Mouse (Mus musculus): ENCODE measurements around the gene Pfn1. TPM values are rescaled to one million over a fixed set of nuclear protein-coding genes. Genes with fewer than 3 reads are reported as not detected.
A peak's percentile ranks its signal among the peaks of the same experiment; 100 is the strongest.

The Pfn1 gene
- polyA plus RNA-seq (2012; ENCODE audit: insufficient read depth, low replicate concordance), result 9,580 and 14,702 TPM in 2 replicates

- H3K27me3 ChIP-seq (replicated peaks), result no peaks in the 10 kb centered on the region
- peak within 1 kb of the TSS; percentile 100 for H3K4me3 ChIP-seq (replicated peaks)
- peaks cover 48% of the 10 kb centered on the region for H3K36me3 ChIP-seq (replicated peaks; ENCODE audit: low read length)
- TF ChIP-seq GATA1 (IDR thresholded peaks at IDR 0.05; ENCODE audit: borderline replicate concordance, low read length) (no peak), FLI1 (IDR thresholded peaks at IDR 0.05; ENCODE audit: low read length) (no peak)
- H3K9me3 ChIP-seq, result no peaks in the 10 kb centered on the region
- H3K4me1 ChIP-seq, result peaks cover 78% of the 10 kb centered on the region
Observed at GRCm38 (mm10) chr11:70654198-70654922, at the start of gene Pfn1. TSS of gene Pfn1 (minus strand) at chr11:70654644.

- peaks cover 40% of the 10 kb centered on the region for H3K36me3 ChIP-seq (replicated peaks; ENCODE audit: low read length)
- H3K27me3 ChIP-seq (replicated peaks), result peaks cover 66% of the 10 kb centered on the region
- TF ChIP-seq FLI1 (IDR thresholded peaks at IDR 0.05; ENCODE audit: low read length), result no peak
- TF ChIP-seq GATA1 (IDR thresholded peaks at IDR 0.05; ENCODE audit: borderline replicate concordance, low read length), result no peak
- peaks cover 28% of the 10 kb centered on the region for H3K4me1 ChIP-seq
- no peak overlapping the region for H3K4me3 ChIP-seq (replicated peaks)
- H3K9me3 ChIP-seq, result no peaks in the 10 kb centered on the region
Observed at GRCm38 (mm10) chr11:70702781-70703180, 48.3 kb upstream of the Pfn1 start.

GRCm38 (mm10) chr11:70701984-70702733, 47.7 kb upstream of the Pfn1 start:
- H3K36me3 ChIP-seq (replicated peaks; ENCODE audit: low read length), result peaks cover 37% of the 10 kb centered on the region
- H3K4me1 ChIP-seq, result peaks cover 28% of the 10 kb centered on the region
- H3K27me3 ChIP-seq (replicated peaks), result peaks cover 63% of the 10 kb centered on the region
- no peak overlapping the region for H3K4me3 ChIP-seq (replicated peaks)
- H3K9me3 ChIP-seq, result no peaks in the 10 kb centered on the region
- TF ChIP-seq GATA1 (IDR thresholded peaks at IDR 0.05; ENCODE audit: borderline replicate concordance, low read length), result no peak
- no peak for TF ChIP-seq FLI1 (IDR thresholded peaks at IDR 0.05; ENCODE audit: low read length)

- Histone ChIP-seq H3K36me3 (replicated peaks; ENCODE audit: low read length) (peaks cover 30% of the 10 kb centered on the region), H3K9me3 (no peaks in the 10 kb centered on the region), H3K4me3 (replicated peaks) (peak overlapping the region; percentile 95), H3K27me3 (replicated peaks) (peaks cover 57% of the 10 kb centered on the region), H3K4me1 (peaks cover 28% of the 10 kb centered on the region)
- no peak for TF ChIP-seq FLI1 (IDR thresholded peaks at IDR 0.05; ENCODE audit: low read length)
- no peak for TF ChIP-seq GATA1 (IDR thresholded peaks at IDR 0.05; ENCODE audit: borderline replicate concordance, low read length)
Observed at GRCm38 (mm10) chr11:70701221-70701955, 46.9 kb upstream of the Pfn1 start.

GRCm38 (mm10) chr11:70700613-70701012, 46.2 kb upstream of the Pfn1 start:
- Histone ChIP-seq H3K9me3 (no peaks in the 10 kb centered on the region), H3K4me3 (replicated peaks) (peak overlapping the region; percentile 95), H3K4me1 (peaks cover 28% of the 10 kb centered on the region), H3K36me3 (replicated peaks; ENCODE audit: low read length) (peaks cover 22% of the 10 kb centered on the region), H3K27me3 (replicated peaks) (peaks cover 53% of the 10 kb centered on the region)
- TF ChIP-seq GATA1 (IDR thresholded peaks at IDR 0.05; ENCODE audit: borderline replicate concordance, low read length) (no peak), FLI1 (IDR thresholded peaks at IDR 0.05; ENCODE audit: low read length) (no peak)

GRCm38 (mm10) chr11:70699722-70700556, 45.5 kb upstream of the Pfn1 start, which contains the start of the genes Inca1 and Kif1c:
TSS of gene Inca1 (minus strand) at chr11:70700155.
TSS of gene Kif1c (plus strand) at chr11:70700548.
- peak within 1 kb of the TSS; percentile 95 for H3K4me3 ChIP-seq (replicated peaks)
- no peak for TF ChIP-seq FLI1 (IDR thresholded peaks at IDR 0.05; ENCODE audit: low read length)
- no peak for TF ChIP-seq GATA1 (IDR thresholded peaks at IDR 0.05; ENCODE audit: borderline replicate concordance, low read length)

GRCm38 (mm10) chr11:70699051-70699450, 44.6 kb upstream of the Pfn1 start:
- Histone ChIP-seq H3K36me3 (replicated peaks; ENCODE audit: low read length) (peaks cover 6% of the 10 kb centered on the region), H3K27me3 (replicated peaks) (peaks cover 41% of the 10 kb centered on the region), H3K4me3 (replicated peaks) (no peak overlapping the region), H3K4me1 (peaks cover 28% of the 10 kb centered on the region), H3K9me3 (no peaks in the 10 kb centered on the region)
- TF ChIP-seq FLI1 (IDR thresholded peaks at IDR 0.05; ENCODE audit: low read length), result no peak
- TF ChIP-seq GATA1 (IDR thresholded peaks at IDR 0.05; ENCODE audit: borderline replicate concordance, low read length), result no peak

More at GRCm38 (mm10) chr11:70699722-70700556, 45.5 kb upstream of the Pfn1 start, which contains the start of the genes Inca1 and Kif1c:
- Histone ChIP-seq H3K9me3 (no peaks in the 10 kb centered on the region), H3K4me1 (peaks cover 28% of the 10 kb centered on the region), H3K36me3 (replicated peaks; ENCODE audit: low read length) (peaks cover 15% of the 10 kb centered on the region), H3K27me3 (replicated peaks) (peaks cover 49% of the 10 kb centered on the region)

- Histone ChIP-seq H3K27me3 (replicated peaks) (peaks cover 34% of the 10 kb centered on the region), H3K4me3 (replicated peaks) (no peak overlapping the region), H3K4me1 (peaks cover 24% of the 10 kb centered on the region), H3K9me3 (no peaks in the 10 kb centered on the region), H3K36me3 (replicated peaks; ENCODE audit: low read length) (no peaks in the 10 kb centered on the region)
- no peak for TF ChIP-seq GATA1 (IDR thresholded peaks at IDR 0.05; ENCODE audit: borderline replicate concordance, low read length)
- TF ChIP-seq FLI1 (IDR thresholded peaks at IDR 0.05; ENCODE audit: low read length), result no peak
Observed at GRCm38 (mm10) chr11:70697376-70697775, 42.9 kb upstream of the Pfn1 start.

GRCm38 (mm10) chr11:70693504-70693903, 39.1 kb upstream of the Pfn1 start:
- no peaks in the 10 kb centered on the region for H3K36me3 ChIP-seq (replicated peaks; ENCODE audit: low read length)
- H3K4me1 ChIP-seq, result peaks cover 9% of the 10 kb centered on the region
- no peaks in the 10 kb centered on the region for H3K9me3 ChIP-seq
- TF ChIP-seq GATA1 (IDR thresholded peaks at IDR 0.05; ENCODE audit: borderline replicate concordance, low read length), result no peak
- no peak for TF ChIP-seq FLI1 (IDR thresholded peaks at IDR 0.05; ENCODE audit: low read length)
- H3K27me3 ChIP-seq (replicated peaks), result peaks cover 27% of the 10 kb centered on the region
- no peak overlapping the region for H3K4me3 ChIP-seq (replicated peaks)

Data from megakaryocyte, embryonic 14.5 days (primary cell).